Mouse (Mus musculus): ENCODE measurements around the gene Gm12355. TPM values are rescaled to one million over a fixed set of nuclear protein-coding genes. Genes with fewer than 3 reads are reported as not detected.

The Gm12355 gene
- polyA plus RNA-seq, 1 experiment from 2014 or later = 0.48 TPM

Other genes starting within 250 kb of the Gm12355 start
- gene Tcap, start 241.8 kb downstream of the Gm12355 start, polyA plus RNA-seq (2015; fragmentation: Nextera tagmentation; extraction: Ambion mirVana) = 0.39 TPM in 1 of 2 replicates, not detected in the other
- gene Pnmt, start 239.2 kb downstream of the Gm12355 start, polyA plus RNA-seq (2015; fragmentation: Nextera tagmentation; extraction: Ambion mirVana) = 3.7 and 4.0 TPM in 2 replicates
- 7.4 and 9.6 TPM in 2 replicates for gene Pgap3, start 225.2 kb downstream of the Gm12355 start, polyA plus RNA-seq (2015; fragmentation: Nextera tagmentation; extraction: Ambion mirVana)
- gene Erbb2, start 213.2 kb downstream of the Gm12355 start, polyA plus RNA-seq (2015; fragmentation: Nextera tagmentation; extraction: Ambion mirVana) = 8.9 and 9.0 TPM in 2 replicates
- gene Mien1, start 186.7 kb downstream of the Gm12355 start, polyA plus RNA-seq (2015; fragmentation: Nextera tagmentation; extraction: Ambion mirVana) = 246 and 250 TPM in 2 replicates
- 1.1 and 1.3 TPM in 2 replicates for gene Grb7, start 179.3 kb downstream of the Gm12355 start, polyA plus RNA-seq (2015; fragmentation: Nextera tagmentation; extraction: Ambion mirVana)
- 0.29 TPM in 1 of 2 replicates, not detected in the other for gene Ikzf3, start 79.6 kb downstream of the Gm12355 start, polyA plus RNA-seq (2015; fragmentation: Nextera tagmentation; extraction: Ambion mirVana)
- gene Zpbp2, start 74.6 kb downstream of the Gm12355 start, polyA plus RNA-seq (2015; fragmentation: Nextera tagmentation; extraction: Ambion mirVana) = 0.13 and 0.25 TPM in 2 replicates
- 103 and 108 TPM in 2 replicates for gene Ormdl3, start 38.3 kb downstream of the Gm12355 start, polyA plus RNA-seq (2015; fragmentation: Nextera tagmentation; extraction: Ambion mirVana)
- not detected in 2 replicates for gene Lrrc3c, start 27.4 kb downstream of the Gm12355 start, polyA plus RNA-seq (2015; fragmentation: Nextera tagmentation; extraction: Ambion mirVana)
- not detected in 2 replicates for gene Gsdma3, start 699 bp upstream of the Gm12355 start, polyA plus RNA-seq (2015; fragmentation: Nextera tagmentation; extraction: Ambion mirVana)
- gene Gsdma2, start 21.1 kb upstream of the Gm12355 start, polyA plus RNA-seq (2015; fragmentation: Nextera tagmentation; extraction: Ambion mirVana) = not detected in 2 replicates
- gene Gsdma, start 38.7 kb upstream of the Gm12355 start, polyA plus RNA-seq (2015; fragmentation: Nextera tagmentation; extraction: Ambion mirVana) = 0.09 TPM in 1 of 2 replicates, not detected in the other
- 193 and 204 TPM in 2 replicates for gene Psmd3, start 56.9 kb upstream of the Gm12355 start, polyA plus RNA-seq (2015; fragmentation: Nextera tagmentation; extraction: Ambion mirVana)
- gene Csf3, start 75.6 kb upstream of the Gm12355 start, polyA plus RNA-seq (2015; fragmentation: Nextera tagmentation; extraction: Ambion mirVana) = not detected in 2 replicates
- 67.0 and 70.3 TPM in 2 replicates for gene Med24, start 103.8 kb upstream of the Gm12355 start, polyA plus RNA-seq (2015; fragmentation: Nextera tagmentation; extraction: Ambion mirVana)
- 136 and 138 TPM in 2 replicates for gene Thra, start 115.0 kb upstream of the Gm12355 start, polyA plus RNA-seq (2015; fragmentation: Nextera tagmentation; extraction: Ambion mirVana)
- gene Nr1d1, start 149.7 kb upstream of the Gm12355 start, polyA plus RNA-seq (2015; fragmentation: Nextera tagmentation; extraction: Ambion mirVana) = 3.9 and 4.3 TPM in 2 replicates
- gene Msl1, start 169.9 kb upstream of the Gm12355 start, polyA plus RNA-seq (2015; fragmentation: Nextera tagmentation; extraction: Ambion mirVana) = 31.7 and 33.1 TPM in 2 replicates
- gene Casc3, start 179.2 kb upstream of the Gm12355 start, polyA plus RNA-seq (2015; fragmentation: Nextera tagmentation; extraction: Ambion mirVana) = 49.4 and 54.2 TPM in 2 replicates
- 10.5 and 13.1 TPM in 2 replicates for gene Rapgefl1, start 211.1 kb upstream of the Gm12355 start, polyA plus RNA-seq (2015; fragmentation: Nextera tagmentation; extraction: Ambion mirVana)
- 4.4 and 4.5 TPM in 2 replicates for gene Wipf2, start 238.0 kb upstream of the Gm12355 start, polyA plus RNA-seq (2015; fragmentation: Nextera tagmentation; extraction: Ambion mirVana)

Data from hindbrain, embryonic 15.5 days (tissue).